Mouse (Mus musculus) testis, adult 2 months (tissue): ENCODE measurements around the gene Map2.

Source experiments
- CTCF ChIP-seq: fragments of 200-500 bp; IDR thresholded peaks from 2 replicates; pipeline ENCODE4 v1.5.1; 2012; ENCODE audit warnings: low read depth, mild to moderate bottlenecking, inconsistent platforms, low read length, moderate library complexity; ENCODE audit not compliant: control insufficient read depth, insufficient read depth, insufficient replicate concordance
- POLR2A ChIP-seq: fragments of 200-500 bp; IDR thresholded peaks from 2 replicates; pipeline ENCODE4 v1.6.1; 2012; ENCODE audit warnings: low read depth, mild to moderate bottlenecking, inconsistent platforms, low read length, moderate library complexity; ENCODE audit not compliant: control insufficient read depth

- TF ChIP-seq CTCF: no peak
- TF ChIP-seq POLR2A: no peak
Observed at GRCm38 (mm10) chr1:66251649-66252332, 76.7 kb downstream of the Map2 start.
